Mouse (Mus musculus) urinary bladder, postnatal 36 days (tissue): Measurements from ENCODE around the gene Stpg1.

ENCODE experiments used
- DNase-seq, 2 experiments: peaks; one replicate each; pipeline ENCODE4 v3.0.0; 2022; ENCODE audit warnings: low spot score in 2 of 2, mixed read lengths in 1 of 2

Stpg1 gene

GRCm38 (mm10) chr4:135494521-135495396 is at the start of gene Stpg1, which contains the start of gene Nipal3:
TSS of gene Stpg1 (plus strand) at chr4:135494790.
TSS of gene Nipal3 (minus strand) at chr4:135495038.
- peak; percentile 82 to 89 for DNase-seq

GRCm38 (mm10) chr4:135451360-135452015 is 43.1 kb upstream of the Stpg1 start:
- DNase-seq: no peak

GRCm38 (mm10) chr4:135453164-135453563 is 41.4 kb upstream of the Stpg1 start:
- DNase-seq: no peak

- no peak for DNase-seq
These were observed 41.0 kb upstream of the Stpg1 start for GRCm38 (mm10) chr4:135453572-135453971.

- no peak for DNase-seq
These were observed 31.2 kb upstream of the Stpg1 start for GRCm38 (mm10) chr4:135463406-135463805.

GRCm38 (mm10) chr4:135477851-135478250 is 16.7 kb upstream of the Stpg1 start:
- no peak for DNase-seq

- DNase-seq: no peak
These were observed 14.2 kb upstream of the Stpg1 start for GRCm38 (mm10) chr4:135480370-135480769.

GRCm38 (mm10) chr4:135485086-135485485 is 9.5 kb upstream of the Stpg1 start:
- no peak for DNase-seq

- DNase-seq: no peak
These were observed 8.2 kb upstream of the Stpg1 start for GRCm38 (mm10) chr4:135486352-135486751.

- DNase-seq: no peak
These were observed 5.3 kb upstream of the Stpg1 start for GRCm38 (mm10) chr4:135489256-135489655.

GRCm38 (mm10) chr4:135493271-135493670 is 1.3 kb upstream of the Stpg1 start:
- DNase-seq: no peak

GRCm38 (mm10) chr4:135493691-135494520 is 684 bp upstream of the Stpg1 start:
- DNase-seq: no peak

- no peak for DNase-seq
These were observed 804 bp downstream of the Stpg1 start for GRCm38 (mm10) chr4:135495397-135495791.

- DNase-seq: no peak
These were observed 1.2 kb downstream of the Stpg1 start for GRCm38 (mm10) chr4:135495810-135496209.

- no peak for DNase-seq
These were observed 3.5 kb downstream of the Stpg1 start for GRCm38 (mm10) chr4:135498136-135498535.

- no peak for DNase-seq
These were observed 5.2 kb downstream of the Stpg1 start for GRCm38 (mm10) chr4:135499831-135500230.

- no peak for DNase-seq
These were observed 7.0 kb downstream of the Stpg1 start for GRCm38 (mm10) chr4:135501587-135501986.

- DNase-seq: no peak
These were observed 11.2 kb downstream of the Stpg1 start for GRCm38 (mm10) chr4:135505794-135506193.

GRCm38 (mm10) chr4:135507547-135508350 is 13.2 kb downstream of the Stpg1 start:
- no peak for DNase-seq

- peak; percentile 56 to 72 for DNase-seq
These were observed 13.9 kb downstream of the Stpg1 start for GRCm38 (mm10) chr4:135508419-135509039.

- DNase-seq: no peak
These were observed 14.9 kb downstream of the Stpg1 start for GRCm38 (mm10) chr4:135509515-135509914.
